Mouse (Mus musculus): Measurements from ENCODE around the gene Mup20. TPM values are rescaled to one million over a fixed set of nuclear protein-coding genes. Genes with fewer than 3 reads are reported as not detected.
"Not testable (repeated sequence)": the region's sequence is repeated elsewhere in the genome, so short reads cannot be mapped to it uniquely, and the experiment has no call there.

Mup20 gene
- polyA plus RNA-seq (2015; fragmentation: Nextera tagmentation; extraction: Ambion mirVana) = not detected in 2 replicates

DNA sequence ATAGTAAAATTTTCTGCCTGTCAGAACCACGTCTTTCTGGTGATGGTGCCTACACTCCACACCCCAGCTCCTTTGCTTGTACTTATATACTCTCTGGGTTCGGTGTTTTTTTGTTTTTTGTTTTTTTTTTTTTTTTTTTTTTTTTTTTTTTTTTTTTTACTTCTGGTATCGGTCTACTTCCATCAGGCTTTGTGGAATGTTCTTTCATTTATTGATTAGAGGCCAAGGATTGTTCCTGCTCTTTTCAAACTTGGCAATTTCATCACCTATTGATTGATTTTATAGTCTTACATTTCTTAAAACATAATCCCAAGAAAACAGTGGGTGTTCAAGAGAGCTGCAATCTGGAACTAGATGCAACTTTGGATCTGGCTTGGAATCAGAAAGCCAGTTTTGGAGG lies at the start of gene Mup20:
TSS of gene Mup20 (minus strand) at position 101 of the 400 bp plus-strand sequence.
- H3K9ac ChIP-seq (replicated peaks); H3K36me3 ChIP-seq; H3K4me1 ChIP-seq (replicated peaks); H3K9me3 ChIP-seq; H3K27ac ChIP-seq; H3K4me2 ChIP-seq (replicated peaks); H3K4me3 ChIP-seq (replicated peaks); H3K27me3 ChIP-seq; ATAC-seq: not testable (repeated sequence)
- WGBS = 86% methylated on average over 2 of the region's 3 CpGs

DNA sequence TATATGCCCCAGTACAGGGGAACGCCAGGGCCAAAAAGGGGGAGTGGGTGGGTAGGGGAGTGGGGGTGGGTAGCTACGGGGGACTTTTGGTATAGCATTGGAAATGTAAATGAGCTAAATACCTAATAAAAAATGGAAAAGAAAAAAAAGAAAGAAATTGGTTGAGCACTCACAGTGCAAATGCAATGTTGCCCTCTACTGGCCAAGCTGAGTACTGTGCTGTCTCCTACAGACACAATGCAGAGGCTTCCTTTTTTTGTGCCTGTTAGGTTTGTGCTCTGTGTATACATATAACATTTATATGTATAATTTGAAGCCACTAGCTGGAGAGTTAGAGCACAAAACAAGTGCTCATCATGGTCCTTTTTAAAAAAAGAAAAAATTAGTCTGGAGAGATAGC lies 49.4 kb upstream of the Mup20 start:
- not testable (repeated sequence) for H3K27me3 ChIP-seq; H3K9me3 ChIP-seq; ATAC-seq; H3K36me3 ChIP-seq; H3K27ac ChIP-seq; H3K4me3 ChIP-seq (replicated peaks); H3K9ac ChIP-seq (replicated peaks); H3K4me2 ChIP-seq (replicated peaks); H3K4me1 ChIP-seq (replicated peaks)
- WGBS = 78% methylated on average over 2 of the region's 2 CpGs

DNA sequence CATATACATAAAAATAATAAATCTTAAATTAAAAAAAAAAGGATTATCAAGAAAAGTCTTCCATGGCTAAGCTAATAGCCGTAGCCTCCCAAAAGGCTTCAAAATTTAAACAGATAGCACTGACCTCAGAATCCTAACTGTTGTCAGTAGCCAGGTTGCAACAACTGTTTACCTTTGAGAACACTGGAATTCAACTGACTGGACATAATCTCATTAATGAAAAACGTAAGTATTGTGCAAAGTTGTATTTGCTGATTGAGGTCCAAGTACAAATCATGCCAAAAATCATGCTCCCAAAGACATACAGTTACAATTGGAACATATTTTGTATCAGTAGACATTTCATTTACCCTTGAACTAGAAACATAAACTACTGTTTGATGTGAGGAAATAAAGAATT lies 34.0 kb upstream of the Mup20 start:
- H3K9ac ChIP-seq (replicated peaks) = no peak overlapping the region
- no peak overlapping the region for H3K4me2 ChIP-seq (replicated peaks)
- WGBS = 85% methylated on average over 2 of the region's 2 CpGs
- H3K4me3 ChIP-seq (replicated peaks) = no peak overlapping the region
- H3K27ac ChIP-seq = no peak overlapping the region
- no peaks in the 10 kb centered on the region for H3K27me3 ChIP-seq
- H3K9me3 ChIP-seq = no peaks in the 10 kb centered on the region
- no peaks in the 10 kb centered on the region for H3K36me3 ChIP-seq
- H3K4me1 ChIP-seq (replicated peaks) = no peaks in the 10 kb centered on the region
- ATAC-seq = no peak

DNA sequence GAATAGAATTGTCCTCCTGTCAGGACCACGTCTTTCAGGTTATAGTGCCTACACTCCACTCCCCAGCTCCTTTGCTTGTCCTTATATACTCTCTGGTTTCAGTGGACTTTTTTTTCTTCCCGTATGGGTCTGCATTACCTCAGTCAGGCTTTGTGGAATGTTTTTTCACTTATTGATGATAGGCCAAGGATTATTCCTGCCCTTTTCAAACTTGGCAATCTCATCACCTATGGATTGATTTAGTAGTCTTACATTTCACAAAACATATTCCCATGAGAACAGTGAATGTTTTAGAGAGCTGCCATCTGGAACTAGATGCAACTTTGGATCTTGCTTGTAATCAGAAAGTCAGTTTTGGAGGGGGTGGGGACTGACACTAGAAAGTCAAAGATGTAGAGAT lies 33.3 kb upstream of the Mup20 start, which contains the start of gene Mup3:
TSS of gene Mup3 (minus strand) at position 102 of the 400 bp plus-strand sequence.
- H3K4me2 ChIP-seq (replicated peaks) = no peak within 1 kb of the TSS
- ATAC-seq = no peak
- no peak within 1 kb of the TSS for H3K9ac ChIP-seq (replicated peaks)
- no peaks in the 10 kb centered on the region for H3K9me3 ChIP-seq
- no peaks in the 10 kb centered on the region for H3K36me3 ChIP-seq
- no peaks in the 10 kb centered on the region for H3K27me3 ChIP-seq
- 87% methylated on average over 2 of the region's 2 CpGs for WGBS
- no peaks in the 10 kb centered on the region for H3K4me1 ChIP-seq (replicated peaks)
- H3K4me3 ChIP-seq (replicated peaks) = no peak within 1 kb of the TSS
- no peak within 1 kb of the TSS for H3K27ac ChIP-seq

DNA sequence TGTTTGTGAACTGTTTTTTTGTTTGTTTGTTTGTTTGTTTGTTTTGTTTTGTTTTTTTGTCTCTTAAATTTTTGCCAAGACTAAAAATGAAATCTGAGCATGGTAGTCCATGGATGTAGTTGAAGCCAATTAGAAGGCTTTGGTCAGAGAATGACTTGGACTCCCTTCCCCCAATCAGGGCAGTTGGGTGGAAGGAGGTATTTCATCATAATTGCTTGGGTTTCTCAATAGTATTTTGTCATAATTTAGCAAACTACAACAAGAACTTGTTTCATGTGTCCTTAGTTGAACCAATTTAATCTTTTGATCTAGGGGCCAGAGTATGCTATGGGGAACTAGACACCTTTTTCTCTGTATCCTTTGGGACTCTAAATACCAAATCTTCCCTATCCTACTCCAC lies 28.8 kb upstream of the Mup20 start:
- Histone ChIP-seq H3K27me3 (no peaks in the 10 kb centered on the region), H3K9ac (replicated peaks) (no peak overlapping the region), H3K4me3 (replicated peaks) (no peak overlapping the region), H3K9me3 (no peaks in the 10 kb centered on the region), H3K36me3 (no peaks in the 10 kb centered on the region), H3K27ac (no peak overlapping the region), H3K4me2 (replicated peaks) (no peak overlapping the region), H3K4me1 (replicated peaks) (no peaks in the 10 kb centered on the region)
- ATAC-seq = no peak

DNA sequence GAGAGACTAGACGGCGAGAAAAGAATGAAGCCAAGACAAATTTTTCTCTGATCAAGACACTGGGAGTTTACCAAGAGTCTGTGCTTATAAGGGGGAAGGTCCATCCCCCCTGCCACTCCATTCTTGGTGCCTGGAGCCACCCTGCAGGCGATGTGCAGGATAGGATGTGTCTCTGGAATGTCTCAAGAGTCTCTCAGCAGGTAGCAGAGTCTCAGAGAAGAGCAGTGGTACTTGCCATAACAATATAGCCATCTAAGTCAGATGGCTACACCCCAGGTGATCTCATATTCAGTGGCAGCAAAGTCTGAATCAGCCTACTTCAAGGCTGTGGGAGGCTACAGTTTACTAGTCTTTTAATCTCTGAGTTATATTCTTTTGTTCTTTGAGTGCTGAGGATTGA lies 21.2 kb upstream of the Mup20 start:
- Histone ChIP-seq H3K36me3 (no peaks in the 10 kb centered on the region), H3K4me2 (replicated peaks) (no peak overlapping the region), H3K4me1 (replicated peaks) (no peaks in the 10 kb centered on the region), H3K27ac (no peak overlapping the region), H3K27me3 (no peaks in the 10 kb centered on the region), H3K4me3 (replicated peaks) (no peak overlapping the region), H3K9ac (replicated peaks) (no peak overlapping the region), H3K9me3 (no peaks in the 10 kb centered on the region)
- no peak for ATAC-seq
- WGBS = 75% methylated on average over 3 of the region's 3 CpGs

DNA sequence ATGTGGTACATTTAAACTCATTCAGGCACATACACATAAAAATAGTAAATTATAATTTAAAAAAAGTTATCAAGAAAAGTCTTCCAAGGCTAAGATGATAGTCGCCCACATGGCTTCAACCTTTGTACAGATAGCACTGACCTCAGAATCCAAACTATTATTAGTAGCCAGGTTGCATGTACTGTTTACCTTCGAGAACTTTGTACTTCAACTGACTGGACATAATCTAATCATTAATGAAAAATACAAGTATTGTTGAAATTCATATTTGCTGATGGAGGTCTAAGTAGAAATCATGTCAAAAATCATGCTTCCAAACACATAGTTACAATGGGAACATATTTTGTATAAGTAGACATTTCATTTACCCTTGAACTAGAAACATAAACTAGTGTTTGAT lies 822 bp upstream of the Mup20 start:
- not testable (repeated sequence) for H3K36me3 ChIP-seq; H3K4me2 ChIP-seq (replicated peaks); H3K9me3 ChIP-seq; ATAC-seq; H3K27me3 ChIP-seq; H3K4me3 ChIP-seq (replicated peaks); H3K9ac ChIP-seq (replicated peaks); H3K27ac ChIP-seq; H3K4me1 ChIP-seq (replicated peaks)
- WGBS = 89% methylated on average over 2 of the region's 2 CpGs

DNA sequence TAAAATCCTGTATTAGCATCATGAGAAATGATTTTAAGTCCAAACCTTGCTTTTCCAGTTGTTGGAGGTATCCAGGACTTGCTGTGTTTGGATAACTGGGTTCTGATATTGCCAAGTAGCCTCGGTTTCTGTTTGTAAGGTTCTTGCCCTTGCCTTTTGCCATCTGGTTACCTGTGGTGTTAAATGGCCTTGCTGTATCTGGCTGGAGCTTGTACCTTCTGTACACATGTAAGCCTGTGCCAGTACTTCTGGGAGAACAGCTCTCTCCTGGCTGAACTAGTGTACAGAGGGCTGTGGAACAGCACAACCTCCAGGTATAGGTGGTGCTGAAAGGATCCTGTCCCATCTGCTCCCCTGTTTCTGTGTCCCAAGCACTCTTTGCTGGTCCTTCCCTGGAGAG lies 27.7 kb downstream of the Mup20 start:
- Histone ChIP-seq H3K9ac (replicated peaks) (no peak overlapping the region), H3K27me3 (no peaks in the 10 kb centered on the region), H3K9me3 (no peaks in the 10 kb centered on the region), H3K27ac (no peak overlapping the region), H3K36me3 (no peaks in the 10 kb centered on the region), H3K4me2 (replicated peaks) (no peak overlapping the region), H3K4me1 (replicated peaks) (no peaks in the 10 kb centered on the region), H3K4me3 (replicated peaks) (no peak overlapping the region)
- 80% methylated on average over 1 of the region's 1 CpGs for WGBS
- ATAC-seq = no peak

DNA sequence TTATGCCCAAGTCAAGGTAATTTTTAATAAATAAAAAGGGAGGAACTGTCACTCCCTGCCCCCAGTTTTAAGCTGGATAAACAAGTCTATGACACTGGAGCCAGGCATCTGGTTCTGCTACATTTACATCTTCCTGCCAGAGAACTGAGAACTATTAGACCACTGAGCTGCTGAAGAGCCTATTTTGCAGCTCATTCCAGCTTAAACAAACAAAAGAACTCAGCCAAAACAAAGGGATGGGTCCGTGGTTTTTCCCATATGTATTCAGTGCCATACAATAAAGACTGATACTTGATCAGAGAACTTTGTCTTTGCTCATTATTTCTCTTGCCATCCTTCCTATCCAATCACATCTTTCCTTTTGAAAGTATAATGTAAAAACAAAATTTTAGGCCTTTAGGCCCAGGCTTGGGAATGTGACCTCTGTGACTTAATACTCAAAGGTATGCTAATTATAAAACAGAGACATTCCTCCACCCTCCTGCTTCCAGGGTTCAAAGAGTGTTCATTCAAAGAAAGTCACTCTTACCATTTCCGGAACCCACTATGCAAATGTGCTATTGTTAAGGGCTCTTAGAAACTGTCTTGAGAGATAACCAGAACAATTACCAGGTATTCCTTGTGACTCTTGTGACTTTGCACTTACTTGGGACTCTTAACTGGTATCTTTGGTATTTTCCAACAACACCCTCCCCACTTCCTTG lies 29.6 kb downstream of the Mup20 start:
- Histone ChIP-seq H3K4me2 (replicated peaks) (no peak overlapping the region), H3K27me3 (no peaks in the 10 kb centered on the region), H3K36me3 (no peaks in the 10 kb centered on the region), H3K4me3 (replicated peaks) (no peak overlapping the region), H3K9me3 (no peaks in the 10 kb centered on the region), H3K4me1 (replicated peaks) (no peaks in the 10 kb centered on the region), H3K9ac (replicated peaks) (no peak overlapping the region), H3K27ac (no peak overlapping the region)
- no peak for ATAC-seq
- 63% methylated on average over 2 of the region's 2 CpGs for WGBS

DNA sequence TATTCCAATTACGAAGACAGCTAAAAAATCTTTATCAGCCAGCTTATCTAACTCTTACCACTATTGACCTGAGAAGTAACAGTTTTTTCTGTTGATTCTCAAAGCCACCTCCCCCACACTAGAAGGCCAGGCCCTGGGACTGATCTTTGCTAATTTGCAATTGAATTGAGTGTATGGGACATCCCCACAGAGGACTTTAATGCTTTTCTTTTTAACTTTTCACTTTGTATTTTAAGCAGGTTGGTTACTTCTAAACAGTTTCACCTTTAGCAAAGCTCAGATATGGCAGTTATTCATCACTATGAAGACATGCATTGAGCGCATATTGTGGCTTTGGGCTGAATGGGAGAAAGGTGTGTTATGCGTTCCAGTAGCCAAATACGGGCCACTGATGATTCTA lies 30.3 kb downstream of the Mup20 start:
- Histone ChIP-seq H3K9me3 (no peaks in the 10 kb centered on the region), H3K4me2 (replicated peaks) (no peak overlapping the region), H3K36me3 (no peaks in the 10 kb centered on the region), H3K27ac (no peak overlapping the region), H3K4me1 (replicated peaks) (no peaks in the 10 kb centered on the region), H3K9ac (replicated peaks) (no peak overlapping the region), H3K27me3 (no peaks in the 10 kb centered on the region), H3K4me3 (replicated peaks) (no peak overlapping the region)
- ATAC-seq = no peak
- 84% methylated on average over 4 of the region's 4 CpGs for WGBS

DNA sequence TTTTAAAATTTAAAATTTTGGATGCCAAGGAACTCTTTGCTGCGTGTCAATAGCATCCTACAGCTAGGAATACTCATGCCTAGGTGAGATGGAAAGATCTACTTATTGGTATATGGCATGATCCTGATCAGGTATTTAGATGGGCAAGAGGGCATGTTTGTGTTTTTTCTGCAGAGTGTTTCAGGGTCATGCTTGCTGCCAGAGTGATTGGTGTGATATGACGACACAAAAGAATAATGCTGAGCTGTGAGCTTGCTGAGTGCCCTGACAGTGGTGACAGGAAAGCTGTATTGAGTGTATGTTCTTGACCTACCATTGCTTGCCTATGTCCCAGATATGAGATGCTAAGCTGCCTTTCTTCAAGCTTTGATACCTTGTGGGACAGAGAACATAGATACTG lies 30.8 kb downstream of the Mup20 start:
- Histone ChIP-seq H3K4me3 (replicated peaks) (no peak overlapping the region), H3K27ac (no peak overlapping the region), H3K4me2 (replicated peaks) (no peak overlapping the region), H3K27me3 (no peaks in the 10 kb centered on the region), H3K9me3 (no peaks in the 10 kb centered on the region), H3K4me1 (replicated peaks) (no peaks in the 10 kb centered on the region), H3K36me3 (no peaks in the 10 kb centered on the region), H3K9ac (replicated peaks) (no peak overlapping the region)
- no peak for ATAC-seq
- WGBS = 82% methylated on average over 2 of the region's 2 CpGs

DNA sequence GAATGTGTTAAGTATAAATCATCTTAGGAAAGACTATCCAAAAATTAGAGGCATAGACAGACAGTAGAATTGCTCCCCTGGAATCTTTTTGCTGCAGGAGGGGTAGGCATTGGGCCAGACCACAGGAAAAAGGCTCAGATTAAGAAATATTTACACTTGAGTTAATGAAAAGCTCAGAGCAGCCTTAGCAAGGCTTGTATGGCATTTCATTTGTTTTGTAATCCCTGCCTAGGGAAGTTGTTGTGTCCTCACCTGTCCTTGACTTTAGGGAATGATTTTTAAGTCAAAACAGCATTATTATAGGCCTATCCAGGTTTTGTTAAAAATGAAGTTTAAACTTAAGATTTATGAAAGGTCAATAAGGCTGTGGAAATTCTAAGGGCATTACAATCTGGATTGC lies 33.4 kb downstream of the Mup20 start:
- H3K36me3 ChIP-seq; H3K4me1 ChIP-seq (replicated peaks); H3K9ac ChIP-seq (replicated peaks); H3K27me3 ChIP-seq; ATAC-seq; H3K9me3 ChIP-seq; H3K4me2 ChIP-seq (replicated peaks); H3K27ac ChIP-seq; H3K4me3 ChIP-seq (replicated peaks): not testable (repeated sequence)
